Mouse (Mus musculus) heart, embryonic 12.5 days (tissue): ENCODE results near the gene Alg10b. TPM values are rescaled to one million over a fixed set of nuclear protein-coding genes. Genes with fewer than 3 reads are reported as not detected.
"Not testable (repeated sequence)": the region's sequence is repeated elsewhere in the genome, so short reads cannot be mapped to it uniquely, and the experiment has no call there.

Experiments used
- ATAC-seq: fragments of 200-750 bp; cut with Nextera tagmentation; 2 replicates; pipeline ENCODE4 v1.8.0; 2017; ENCODE audit warnings: moderate TSS enrichment, moderate library complexity; ENCODE audit not compliant: insufficient number of reproducible peaks, low FRiP score
- H3K27ac ChIP-seq: fragments of 300-500 bp; sonication (generic); 2 replicates; pipeline ENCODE4 v1.5.1; 2016; ENCODE audit warnings: mild to moderate bottlenecking, moderate library complexity; ENCODE audit not compliant: poor library complexity, severe bottlenecking
- H3K27me3 ChIP-seq: fragments of 300-500 bp; sonication (generic); replicated peaks from 2 replicates; pipeline ENCODE4 v1.6.1; 2016; ENCODE audit warnings: mild to moderate bottlenecking, moderate library complexity
- H3K36me3 ChIP-seq: fragments of 300-500 bp; sonication (generic); 2 replicates; pipeline ENCODE4 v1.6.1; 2016; ENCODE audit warnings: mild to moderate bottlenecking, moderate library complexity
- H3K4me1 ChIP-seq: fragments of 300-500 bp; sonication (generic); replicated peaks from 2 replicates; pipeline ENCODE4 v1.6.1; 2016; ENCODE audit warnings: mild to moderate bottlenecking
- H3K4me2 ChIP-seq: fragments of 300-500 bp; sonication (generic); 2 replicates; pipeline ENCODE4 v1.6.1; 2016; ENCODE audit warnings: mild to moderate bottlenecking, moderate library complexity
- H3K4me3 ChIP-seq: fragments of 300-500 bp; sonication (generic); 2 replicates; pipeline ENCODE4 v1.5.1; 2016; ENCODE audit warnings: mild to moderate bottlenecking
- H3K9ac ChIP-seq: fragments of 300-500 bp; sonication (generic); 2 replicates; pipeline ENCODE4 v1.6.1; 2016; ENCODE audit warnings: mild to moderate bottlenecking, moderate library complexity
- H3K9me3 ChIP-seq: fragments of 300-500 bp; sonication (generic); replicated peaks from 2 replicates; pipeline ENCODE4 v1.6.1; 2016; ENCODE audit warnings: mild to moderate bottlenecking, moderate library complexity
- WGBS: fragments of 180-500 bp; shearing (Covaris S2); methylation state at CpG from one replicate; pipeline ENCODE4 v1.1.7; 2016; 5-methylcytosine and 5-hydroxymethylcytosine counted together
- polyA plus RNA-seq: library from polyadenylated mRNA; unstranded; fragments of >200 nt; fragmentation: Nextera tagmentation; extraction: Ambion mirVana; gene quantifications from 2 replicates; pipeline ENCODE4 v1.2.1, GENCODE M21; 2016

Gene Alg10b
- 28.6 and 28.7 TPM in 2 replicates for polyA plus RNA-seq

DNA sequence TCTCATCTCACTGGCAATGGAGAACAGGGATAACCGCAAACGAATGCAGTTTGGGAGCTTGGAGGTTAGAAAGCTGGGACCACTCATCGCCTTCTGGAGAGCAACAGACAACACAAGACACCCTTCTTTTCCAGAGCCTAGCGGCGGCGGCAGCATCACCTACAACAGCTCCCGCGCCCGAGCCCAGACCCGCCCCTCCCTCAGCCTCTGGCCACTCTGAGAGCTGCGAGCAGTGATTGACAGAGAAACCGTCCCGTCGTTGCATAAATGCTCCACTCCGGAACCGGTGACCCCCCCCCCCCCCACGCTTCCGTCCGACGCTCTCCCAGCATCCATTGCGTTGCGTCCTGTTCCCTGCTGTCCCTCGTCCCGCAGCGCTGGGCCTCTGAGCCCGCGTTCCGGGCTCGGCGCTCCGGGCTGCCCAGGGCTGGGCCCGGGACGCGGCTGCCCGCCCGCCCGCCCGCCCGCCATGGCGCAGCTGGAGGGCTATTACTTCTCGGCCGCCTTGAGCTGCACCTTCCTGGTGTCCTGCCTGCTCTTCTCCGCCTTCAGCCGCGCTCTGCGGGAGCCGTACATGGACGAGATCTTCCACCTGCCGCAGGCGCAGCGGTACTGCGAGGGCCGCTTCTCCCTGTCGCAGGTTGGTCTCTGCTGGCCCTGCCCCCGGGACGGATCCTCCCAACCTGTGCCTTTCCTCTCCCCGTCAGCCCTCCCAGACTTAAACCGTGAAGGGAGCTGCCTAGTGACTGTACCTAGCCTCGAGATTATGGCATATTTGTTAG lies at the start of gene Alg10b:
TSS of gene Alg10b (plus strand) at position 343 of the 782 bp plus-strand sequence.
- no peaks in the 10 kb centered on the region for H3K9me3 ChIP-seq
- ATAC-seq: peak; percentile 99
- peak within 1 kb of the TSS; percentile 85 for H3K27ac ChIP-seq
- peak within 1 kb of the TSS; percentile 93 for H3K9ac ChIP-seq
- WGBS: 0% methylated on average over 53 of the region's 59 CpGs
- peaks cover 22% of the 10 kb centered on the region for H3K36me3 ChIP-seq
- H3K4me2 ChIP-seq: peak within 1 kb of the TSS; percentile 88
- peaks cover 7% of the 10 kb centered on the region; the same call in 1 of the 2 replicates for H3K4me1 ChIP-seq
- no peaks in the 10 kb centered on the region for H3K27me3 ChIP-seq
- H3K4me3 ChIP-seq: peak within 1 kb of the TSS; percentile 80

DNA sequence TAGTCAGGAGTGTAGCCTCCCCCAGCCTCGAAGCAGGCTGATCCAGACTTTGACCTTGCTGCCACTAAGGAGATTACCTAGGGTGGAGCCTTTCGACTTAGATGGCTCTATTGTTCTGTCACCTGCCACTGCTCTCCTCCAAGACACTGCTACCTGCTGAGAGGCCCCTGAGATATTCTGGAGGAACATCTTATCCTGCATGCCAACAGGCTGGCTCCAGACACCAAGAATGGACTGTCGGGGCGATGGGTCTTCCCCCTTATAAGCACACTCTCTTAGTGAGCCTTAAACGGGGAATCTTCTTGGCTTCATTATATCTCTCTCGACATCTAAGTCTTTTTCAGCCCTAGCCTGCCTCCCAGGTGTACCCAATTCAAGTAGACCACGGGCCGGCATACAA lies 41.0 kb upstream of the Alg10b start:
- WGBS: 66% methylated on average over 8 of the region's 8 CpGs
- H3K36me3 ChIP-seq, ATAC-seq, H3K4me3 ChIP-seq, H3K4me1 ChIP-seq, H3K9ac ChIP-seq, H3K9me3 ChIP-seq, H3K27me3 ChIP-seq, H3K27ac ChIP-seq, H3K4me2 ChIP-seq: not testable (repeated sequence)

- Histone ChIP-seq H3K36me3 (no peaks in the 10 kb centered on the region), H3K4me1 (no peaks in the 10 kb centered on the region), H3K27ac (no peak overlapping the region), H3K4me2 (no peak overlapping the region), H3K27me3 (no peaks in the 10 kb centered on the region), H3K9ac (no peak overlapping the region), H3K9me3 (no peaks in the 10 kb centered on the region), H3K4me3 (no peak overlapping the region)
- ATAC-seq: no peak
- 83% methylated on average over 6 of the region's 6 CpGs for WGBS
Observed at GRCm38 (mm10) chr15:90183511-90183910, 40.6 kb upstream of the Alg10b start.

- H3K4me1 ChIP-seq: no peaks in the 10 kb centered on the region
- no peak overlapping the region for H3K27ac ChIP-seq
- no peaks in the 10 kb centered on the region for H3K36me3 ChIP-seq
- no peak overlapping the region for H3K9ac ChIP-seq
- no peaks in the 10 kb centered on the region for H3K27me3 ChIP-seq
- H3K4me2 ChIP-seq: no peak overlapping the region
- WGBS: 71% methylated on average over 3 of the region's 3 CpGs
- no peak for ATAC-seq
- H3K4me3 ChIP-seq: no peak overlapping the region
- no peaks in the 10 kb centered on the region for H3K9me3 ChIP-seq
Observed at GRCm38 (mm10) chr15:90184743-90185142, 39.4 kb upstream of the Alg10b start.

GRCm38 (mm10) chr15:90189477-90189876 lies 34.6 kb upstream of the Alg10b start:
- 79% methylated on average over 9 of the region's 9 CpGs for WGBS
- no peaks in the 10 kb centered on the region for H3K4me1 ChIP-seq
- ATAC-seq: no peak
- no peaks in the 10 kb centered on the region for H3K27me3 ChIP-seq
- no peak overlapping the region for H3K27ac ChIP-seq
- no peak overlapping the region for H3K4me3 ChIP-seq
- no peaks in the 10 kb centered on the region; the same call in 1 of the 2 replicates for H3K9me3 ChIP-seq
- no peak overlapping the region for H3K4me2 ChIP-seq
- H3K36me3 ChIP-seq: no peaks in the 10 kb centered on the region
- H3K9ac ChIP-seq: no peak overlapping the region

GRCm38 (mm10) chr15:90213946-90214345 lies 10.2 kb upstream of the Alg10b start:
- no peak for ATAC-seq
- Histone ChIP-seq H3K9ac (no peak overlapping the region), H3K4me1 (no peaks in the 10 kb centered on the region), H3K27me3 (0 out of 2 replicates have a peak, but pooled peaks cover 4% of the 10 kb centered on the region), H3K36me3 (no peaks in the 10 kb centered on the region), H3K4me2 (no peak overlapping the region), H3K9me3 (no peaks in the 10 kb centered on the region), H3K4me3 (no peak overlapping the region), H3K27ac (no peak overlapping the region)
- 78% methylated on average over 8 of the region's 8 CpGs for WGBS

DNA sequence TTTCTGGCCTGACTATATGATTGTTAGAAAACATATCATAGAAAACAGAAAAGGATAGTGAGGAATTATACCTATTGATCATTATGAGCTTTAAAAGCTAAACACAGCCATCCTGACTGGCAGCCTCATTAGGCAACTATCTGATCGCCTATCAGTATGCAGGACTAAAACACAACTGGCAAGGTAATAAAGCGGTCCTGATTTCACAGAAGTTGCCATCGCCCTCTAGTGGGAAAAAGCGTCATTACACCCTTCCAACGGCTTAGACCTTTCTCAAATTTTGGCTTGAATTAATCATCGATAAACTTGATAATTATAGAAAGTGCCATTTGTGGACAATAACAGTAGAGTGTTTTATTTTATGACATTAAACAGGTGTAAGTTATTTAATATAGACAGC lies 9.2 kb upstream of the Alg10b start:
- H3K4me3 ChIP-seq: no peak overlapping the region
- 14% methylated on average over 6 of the region's 6 CpGs for WGBS
- no peak overlapping the region for H3K4me2 ChIP-seq
- no peaks in the 10 kb centered on the region for H3K4me1 ChIP-seq
- H3K36me3 ChIP-seq: no peaks in the 10 kb centered on the region
- H3K9ac ChIP-seq: no peak overlapping the region
- H3K9me3 ChIP-seq: no peaks in the 10 kb centered on the region
- H3K27ac ChIP-seq: no peak overlapping the region
- 0 out of 2 replicates have a peak, but pooled peaks cover 4% of the 10 kb centered on the region for H3K27me3 ChIP-seq
- no peak for ATAC-seq

DNA sequence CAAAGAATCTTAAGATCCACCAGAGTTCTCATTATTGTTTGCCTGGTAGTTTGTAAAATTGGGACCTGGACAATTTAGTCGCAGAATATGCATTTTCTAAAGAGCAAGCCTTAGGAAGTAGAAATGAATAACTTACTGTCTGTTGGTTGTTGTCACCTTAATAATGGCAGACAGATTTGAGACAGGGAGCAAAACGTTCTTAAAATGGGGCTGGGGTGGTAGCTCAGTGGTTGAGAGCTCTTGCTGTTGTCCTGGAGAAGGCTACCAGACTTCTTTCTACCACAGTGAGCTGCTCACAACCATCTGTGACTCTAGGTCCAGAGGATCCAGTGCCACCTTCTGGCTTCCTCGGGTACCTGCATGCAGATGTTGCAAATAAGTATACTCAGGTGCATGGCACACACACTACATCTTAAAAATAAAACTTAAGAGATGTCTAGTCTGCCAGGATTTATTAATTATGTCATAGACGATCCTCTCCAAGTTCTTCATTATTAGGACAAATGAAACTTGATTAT lies 1.0 kb downstream of the Alg10b start:
- Histone ChIP-seq H3K4me1 (peaks cover 7% of the 10 kb centered on the region; the same call in 1 of the 2 replicates), H3K36me3 (peaks cover 30% of the 10 kb centered on the region), H3K4me2 (peak overlapping the region; percentile 88), H3K9me3 (no peaks in the 10 kb centered on the region), H3K4me3 (peak overlapping the region; percentile 80), H3K9ac (no peak overlapping the region), H3K27me3 (no peaks in the 10 kb centered on the region), H3K27ac (no peak overlapping the region)
- 61% methylated on average over 4 of the region's 4 CpGs for WGBS
- ATAC-seq: no peak

- ATAC-seq: no peak
- Histone ChIP-seq H3K9me3 (no peaks in the 10 kb centered on the region), H3K4me2 (no peak overlapping the region), H3K36me3 (peaks cover 11% of the 10 kb centered on the region), H3K4me3 (no peak overlapping the region), H3K27ac (no peak overlapping the region), H3K27me3 (no peaks in the 10 kb centered on the region), H3K4me1 (no peaks in the 10 kb centered on the region), H3K9ac (no peak overlapping the region)
- 42% methylated on average over 2 of the region's 2 CpGs for WGBS
Observed at GRCm38 (mm10) chr15:90237657-90238056, 13.5 kb downstream of the Alg10b start.

DNA sequence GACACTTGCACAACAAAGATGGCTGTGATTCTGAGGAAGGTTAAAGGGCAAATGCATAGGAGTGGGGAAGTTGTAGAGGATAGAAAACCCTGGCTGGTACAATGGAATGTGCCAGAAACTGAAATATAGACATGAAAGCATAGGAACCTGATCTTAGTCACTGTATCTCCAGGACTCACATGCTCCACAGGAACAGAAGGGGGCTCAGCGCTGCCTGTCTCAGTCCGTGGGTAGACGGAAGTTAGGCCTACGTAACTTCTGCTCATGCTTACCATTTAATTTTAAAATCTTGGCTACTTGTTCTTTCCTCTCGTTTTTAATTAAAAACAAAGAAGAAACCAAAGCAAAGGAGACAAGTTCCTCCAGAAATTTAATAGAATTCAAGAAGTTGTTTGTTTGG lies 20.0 kb downstream of the Alg10b start:
- WGBS: 85% methylated on average over 5 of the region's 5 CpGs
- no peak for ATAC-seq
- Histone ChIP-seq H3K36me3 (no peaks in the 10 kb centered on the region), H3K27ac (no peak overlapping the region), H3K4me1 (no peaks in the 10 kb centered on the region), H3K4me3 (no peak overlapping the region), H3K4me2 (no peak overlapping the region), H3K9me3 (no peaks in the 10 kb centered on the region), H3K27me3 (no peaks in the 10 kb centered on the region), H3K9ac (no peak overlapping the region)

- no peak overlapping the region for H3K27ac ChIP-seq
- H3K4me1 ChIP-seq: no peaks in the 10 kb centered on the region
- no peaks in the 10 kb centered on the region for H3K27me3 ChIP-seq
- H3K4me3 ChIP-seq: no peak overlapping the region
- H3K4me2 ChIP-seq: no peak overlapping the region
- no peak for ATAC-seq
- no peak overlapping the region for H3K9ac ChIP-seq
- WGBS: 51% methylated on average over 3 of the region's 3 CpGs
- no peaks in the 10 kb centered on the region for H3K36me3 ChIP-seq
- no peaks in the 10 kb centered on the region for H3K9me3 ChIP-seq
Observed at GRCm38 (mm10) chr15:90249694-90250093, 25.6 kb downstream of the Alg10b start.
